Mouse (Mus musculus) kidney, embryonic 16.5 days (tissue): ENCODE results near the gene Ren1. TPM values are rescaled to one million over a fixed set of nuclear protein-coding genes. Genes with fewer than 3 reads are reported as not detected.
A peak's percentile ranks its signal among the peaks of the same experiment; 100 is the strongest.

Source experiments
- ATAC-seq: fragments of 200-750 bp; cut with Nextera tagmentation; 2 replicates; pipeline ENCODE4 v1.8.0; 2017; ENCODE audit warnings: moderate TSS enrichment; ENCODE audit not compliant: low FRiP score, low TSS enrichment
- H3K27ac ChIP-seq: fragments of 300-500 bp; sonication (generic); 2 replicates; pipeline ENCODE4 v1.5.1; 2014; ENCODE audit warnings: low read length
- H3K27me3 ChIP-seq: fragments of 300-500 bp; sonication (generic); 2 replicates; pipeline ENCODE4 v1.6.1; 2014; ENCODE audit warnings: low read length, control low read depth, mixed read lengths; ENCODE audit not compliant: insufficient read depth
- H3K36me3 ChIP-seq: fragments of 300-500 bp; sonication (generic); 2 replicates; pipeline ENCODE4 v1.6.1; 2014; ENCODE audit warnings: low read length, control low read depth, mixed read lengths; ENCODE audit not compliant: insufficient read depth
- H3K4me1 ChIP-seq: fragments of 300-500 bp; sonication (generic); 2 replicates; pipeline ENCODE4 v1.6.1; 2014; ENCODE audit warnings: low read length, control low read depth, mixed read lengths; ENCODE audit not compliant: insufficient read depth
- H3K4me2 ChIP-seq: fragments of 300-500 bp; sonication (generic); replicated peaks from 2 replicates; pipeline ENCODE4 v1.6.1; 2014; ENCODE audit warnings: low read depth, low read length
- H3K4me3 ChIP-seq: fragments of 300-500 bp; sonication (generic); 2 replicates; pipeline ENCODE4 v1.5.1; 2014; ENCODE audit warnings: mild to moderate bottlenecking, low read length
- H3K9ac ChIP-seq: fragments of 300-500 bp; sonication (generic); replicated peaks from 2 replicates; pipeline ENCODE4 v1.6.1; 2014; ENCODE audit warnings: low read length
- H3K9me3 ChIP-seq: fragments of 300-500 bp; sonication (generic); 2 replicates; pipeline ENCODE4 v1.6.1; 2016; ENCODE audit warnings: low read length, control low read depth
- WGBS: fragments of 180-500 bp; shearing (Covaris S2); extraction: QIAGEN DNeasy Blood & Tissue Kit; methylation state at CpG from one replicate; pipeline ENCODE4 v1.1.7; 2014; 5-methylcytosine and 5-hydroxymethylcytosine counted together
- polyA plus RNA-seq: library from polyadenylated mRNA; unstranded; fragments of >200 nt; fragmentation: Nextera tagmentation; extraction: Ambion mirVana; gene quantifications from 2 replicates; pipeline ENCODE4 v1.2.1, GENCODE M21; 2015

The Ren1 gene
- polyA plus RNA-seq, 1 experiment from 2014 or later = 490 TPM

GRCm38 (mm10) chr1:133380347-133381065 is 30.2 kb downstream of the Ren1 start:
- WGBS = 70% methylated on average over 14 of the region's 14 CpGs
- H3K9me3 ChIP-seq = no peaks in the 10 kb centered on the region

DNA sequence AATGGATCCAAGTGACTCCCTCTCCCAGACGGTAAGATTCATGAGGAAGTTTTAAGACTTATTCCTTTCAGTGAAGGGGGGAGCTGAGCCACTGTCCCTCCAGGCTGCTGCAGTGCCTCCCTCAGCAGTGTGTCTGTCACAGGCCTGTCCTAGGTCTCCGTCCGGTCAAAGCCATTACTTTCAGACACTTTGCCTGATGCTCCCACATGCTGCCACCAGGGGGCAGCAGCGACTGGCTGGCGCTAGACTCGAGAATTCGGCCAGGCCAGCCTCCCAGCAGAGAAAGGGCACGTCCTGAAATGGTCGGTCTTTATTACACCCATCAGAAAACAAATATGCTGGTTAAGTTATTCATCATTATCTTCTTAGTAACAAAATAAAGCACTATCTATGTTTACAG is 31.7 kb downstream of the Ren1 start:
- 0 out of 2 replicates have a peak, but pooled peaks have one; percentile 2 for ATAC-seq
- 9% methylated on average over 9 of the region's 9 CpGs for WGBS
- Histone ChIP-seq H3K9ac (no peak overlapping the region), H3K4me1 (peaks cover 26% of the 10 kb centered on the region), H3K4me3 (no peak overlapping the region), H3K27me3 (no peaks in the 10 kb centered on the region), H3K4me2 (no peak overlapping the region), H3K27ac (peak overlapping the region; percentile 45; the same call in 1 of the 2 replicates), H3K9me3 (no peaks in the 10 kb centered on the region), H3K36me3 (peaks cover 41% of the 10 kb centered on the region)

More at GRCm38 (mm10) chr1:133380347-133381065, 30.2 kb downstream of the Ren1 start:
- peaks cover 26% of the 10 kb centered on the region for H3K4me1 ChIP-seq
- H3K4me3 ChIP-seq = no peak overlapping the region
- H3K36me3 ChIP-seq = peaks cover 27% of the 10 kb centered on the region
- H3K4me2 ChIP-seq = no peak overlapping the region
- no peak overlapping the region for H3K9ac ChIP-seq
- ATAC-seq = no peak
- no peak overlapping the region for H3K27ac ChIP-seq
- no peaks in the 10 kb centered on the region for H3K27me3 ChIP-seq

GRCm38 (mm10) chr1:133382552-133383155 is 32.3 kb downstream of the Ren1 start:
- Histone ChIP-seq H3K4me1 (peaks cover 26% of the 10 kb centered on the region), H3K9me3 (no peaks in the 10 kb centered on the region), H3K36me3 (peaks cover 47% of the 10 kb centered on the region), H3K4me2 (no peak overlapping the region), H3K27ac (peak overlapping the region; percentile 45), H3K27me3 (no peaks in the 10 kb centered on the region), H3K9ac (no peak overlapping the region), H3K4me3 (no peak overlapping the region)
- WGBS = 63% methylated on average over 12 of the region's 12 CpGs
- ATAC-seq = no peak

GRCm38 (mm10) chr1:133383157-133383783 is 33.0 kb downstream of the Ren1 start:
- Histone ChIP-seq H3K27ac (peak overlapping the region; percentile 45; the same call in 1 of the 2 replicates), H3K4me3 (no peak overlapping the region), H3K4me2 (no peak overlapping the region), H3K27me3 (no peaks in the 10 kb centered on the region), H3K9ac (no peak overlapping the region), H3K4me1 (peaks cover 20% of the 10 kb centered on the region), H3K36me3 (peaks cover 49% of the 10 kb centered on the region), H3K9me3 (no peaks in the 10 kb centered on the region)
- WGBS = 90% methylated on average over 14 of the region's 14 CpGs
- ATAC-seq = no peak

- no peak for ATAC-seq
- peaks cover 66% of the 10 kb centered on the region for H3K36me3 ChIP-seq
- no peak overlapping the region for H3K27ac ChIP-seq
- 44% methylated on average over 9 of the region's 9 CpGs for WGBS
- H3K4me3 ChIP-seq = no peak overlapping the region
- H3K9ac ChIP-seq = no peak overlapping the region
- no peaks in the 10 kb centered on the region for H3K27me3 ChIP-seq
- no peak overlapping the region for H3K4me2 ChIP-seq
- H3K9me3 ChIP-seq = no peaks in the 10 kb centered on the region
- peaks cover 10% of the 10 kb centered on the region; the same call in 1 of the 2 replicates for H3K4me1 ChIP-seq
Observed at GRCm38 (mm10) chr1:133385506-133385905, 35.2 kb downstream of the Ren1 start.

GRCm38 (mm10) chr1:133386209-133386608 is 35.9 kb downstream of the Ren1 start:
- Histone ChIP-seq H3K4me1 (peaks cover 9% of the 10 kb centered on the region; the same call in 1 of the 2 replicates), H3K36me3 (peaks cover 72% of the 10 kb centered on the region), H3K27me3 (no peaks in the 10 kb centered on the region), H3K9me3 (no peaks in the 10 kb centered on the region), H3K4me3 (no peak overlapping the region), H3K27ac (no peak overlapping the region), H3K4me2 (no peak overlapping the region), H3K9ac (no peak overlapping the region)
- 70% methylated on average over 11 of the region's 11 CpGs for WGBS
- ATAC-seq = no peak

DNA sequence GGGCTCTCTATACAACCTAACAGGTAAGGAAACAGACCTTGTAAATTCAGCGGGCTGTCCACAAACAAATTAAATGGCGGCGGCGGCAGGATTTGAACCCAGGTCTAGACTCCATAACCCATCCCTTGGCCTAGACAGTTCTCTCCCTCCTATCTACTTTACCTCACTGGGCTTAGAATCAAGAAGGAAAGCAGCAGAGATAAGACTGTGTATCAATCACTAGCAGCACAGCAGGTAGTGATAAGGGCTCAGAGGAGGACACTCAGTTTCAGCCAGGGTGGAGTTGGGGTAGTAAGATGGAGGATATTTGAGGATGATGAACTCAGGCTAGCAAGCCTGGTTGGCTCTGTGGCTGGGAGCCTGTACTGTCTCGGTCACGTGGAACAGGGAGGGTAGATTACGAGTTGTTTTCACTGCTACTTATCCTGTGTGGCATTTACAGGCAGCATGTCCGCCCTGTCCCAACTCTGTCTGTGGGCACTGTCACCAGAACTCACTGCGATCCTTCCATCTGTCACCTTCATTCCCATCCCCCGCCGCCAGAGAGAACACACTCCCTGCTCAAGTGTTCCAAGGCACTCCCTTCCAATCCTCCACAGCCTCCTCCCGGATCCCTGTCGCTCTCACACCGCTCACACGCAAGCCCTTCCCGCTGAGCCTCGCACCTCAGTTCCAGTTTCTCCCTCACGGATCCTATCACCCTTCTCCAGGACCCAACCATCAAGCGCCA is 37.4 kb downstream of the Ren1 start:
- H3K4me3 ChIP-seq = no peak overlapping the region
- H3K27ac ChIP-seq = no peak overlapping the region
- no peaks in the 10 kb centered on the region for H3K27me3 ChIP-seq
- no peak overlapping the region for H3K9ac ChIP-seq
- H3K9me3 ChIP-seq = no peaks in the 10 kb centered on the region; the same call in 1 of the 2 replicates
- H3K36me3 ChIP-seq = peaks cover 87% of the 10 kb centered on the region
- H3K4me1 ChIP-seq = peaks cover 4% of the 10 kb centered on the region; the same call in 1 of the 2 replicates
- 65% methylated on average over 19 of the region's 19 CpGs for WGBS
- no peak for ATAC-seq
- H3K4me2 ChIP-seq = no peak overlapping the region

DNA sequence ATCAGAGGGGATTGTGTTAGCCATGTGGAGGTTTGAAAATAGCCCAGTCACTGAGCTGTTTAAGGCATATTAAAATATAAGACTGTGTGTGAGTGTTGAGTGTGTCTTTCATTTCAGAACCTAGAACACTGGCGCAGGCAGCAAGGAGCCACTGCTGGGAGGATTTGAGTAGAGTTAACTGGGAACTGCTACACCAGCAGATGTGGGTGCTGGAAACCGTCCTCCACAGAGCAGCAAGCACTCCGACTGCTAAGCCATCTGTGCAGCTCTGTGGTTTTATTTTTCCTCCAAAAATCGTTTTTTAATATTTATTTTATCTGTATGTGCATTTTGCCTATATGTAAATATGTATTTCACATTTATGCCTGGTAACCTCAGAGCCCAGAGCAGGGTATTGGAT is 44.4 kb downstream of the Ren1 start:
- Histone ChIP-seq H3K4me1 (peaks cover 21% of the 10 kb centered on the region), H3K9me3 (no peaks in the 10 kb centered on the region; the same call in 1 of the 2 replicates), H3K27ac (no peak overlapping the region), H3K27me3 (no peaks in the 10 kb centered on the region), H3K4me2 (no peak overlapping the region), H3K4me3 (no peak overlapping the region), H3K36me3 (peaks cover 31% of the 10 kb centered on the region), H3K9ac (no peak overlapping the region)
- WGBS = 69% methylated on average over 4 of the region's 4 CpGs
- ATAC-seq = no peak

GRCm38 (mm10) chr1:133396693-133397092 is 46.4 kb downstream of the Ren1 start:
- Histone ChIP-seq H3K4me3 (no peak overlapping the region), H3K27ac (no peak overlapping the region), H3K9me3 (no peaks in the 10 kb centered on the region; the same call in 1 of the 2 replicates), H3K4me1 (peaks cover 35% of the 10 kb centered on the region), H3K4me2 (no peak overlapping the region), H3K36me3 (peaks cover 12% of the 10 kb centered on the region), H3K27me3 (no peaks in the 10 kb centered on the region), H3K9ac (no peak overlapping the region)
- 93% methylated on average over 5 of the region's 5 CpGs for WGBS
- no peak for ATAC-seq
